Mouse (Mus musculus): Measurements from ENCODE around the gene Tent4a. TPM values are rescaled to one million over a fixed set of nuclear protein-coding genes. Genes with fewer than 3 reads are reported as not detected.

Tent4a gene
- total and polyA plus RNA-seq, 2 experiments from 2014 or later: 4.5 to 29.3 TPM

GRCm38 (mm10) chr13:69564573-69564972 is 30.2 kb upstream of the Tent4a start:
- TF ChIP-seq CTCF (IDR thresholded peaks at IDR 0.05; ENCODE audit: low read depth): no peak
- Histone ChIP-seq H3K9ac (no peak overlapping the region), H3K4me3 (ENCODE audit: low read depth, low read length) (no peak overlapping the region), H3K9me3 (ENCODE audit: low read length) (no peaks in the 10 kb centered on the region), H3K4me2 (ENCODE audit: low read depth) (no peak overlapping the region), H3K27me3 (ENCODE audit: insufficient read depth, low read length) (no peaks in the 10 kb centered on the region), H3K36me3 (ENCODE audit: insufficient read depth) (no peaks in the 10 kb centered on the region), H3K27ac (ENCODE audit: low read depth, low read length) (no peak overlapping the region), H3K4me1 (ENCODE audit: insufficient read depth) (no peaks in the 10 kb centered on the region)
- DNase-seq (no peak), ATAC-seq (no peak)

- WGBS: 82% methylated on average over 3 of the region's 3 CpGs
These were observed 29.5 kb upstream of the Tent4a start for GRCm38 (mm10) chr13:69563905-69564304.

GRCm38 (mm10) chr13:69562654-69563574 is 28.5 kb upstream of the Tent4a start:
- no peak overlapping the region for H3K27ac ChIP-seq (ENCODE audit: low read depth, low read length)
- no peak overlapping the region for H3K4me2 ChIP-seq (ENCODE audit: low read depth)
- H3K36me3 ChIP-seq (ENCODE audit: insufficient read depth): no peaks in the 10 kb centered on the region
- no peak for ATAC-seq
- H3K4me1 ChIP-seq (ENCODE audit: insufficient read depth): no peaks in the 10 kb centered on the region
- no peak overlapping the region for H3K9ac ChIP-seq
- H3K9me3 ChIP-seq (ENCODE audit: low read length): no peaks in the 10 kb centered on the region
- no peak overlapping the region for H3K4me3 ChIP-seq (ENCODE audit: low read depth, low read length)
- H3K27me3 ChIP-seq (ENCODE audit: insufficient read depth, low read length): no peaks in the 10 kb centered on the region
- TF ChIP-seq CTCF (IDR thresholded peaks at IDR 0.05; ENCODE audit: low read depth): no peak
- 83% methylated on average over 12 of the region's 12 CpGs for WGBS
- no peak for DNase-seq

More at GRCm38 (mm10) chr13:69563905-69564304, 29.5 kb upstream of the Tent4a start:
- DNase-seq (no peak), ATAC-seq (no peak)
- Histone ChIP-seq H3K9ac (no peak overlapping the region), H3K27ac (ENCODE audit: low read depth, low read length) (no peak overlapping the region), H3K4me1 (ENCODE audit: insufficient read depth) (no peaks in the 10 kb centered on the region), H3K4me2 (ENCODE audit: low read depth) (no peak overlapping the region), H3K4me3 (ENCODE audit: low read depth, low read length) (no peak overlapping the region), H3K9me3 (ENCODE audit: low read length) (no peaks in the 10 kb centered on the region), H3K36me3 (ENCODE audit: insufficient read depth) (no peaks in the 10 kb centered on the region), H3K27me3 (ENCODE audit: insufficient read depth, low read length) (no peaks in the 10 kb centered on the region)
- no peak for TF ChIP-seq CTCF (IDR thresholded peaks at IDR 0.05; ENCODE audit: low read depth)

GRCm38 (mm10) chr13:69562004-69562403 is 27.6 kb upstream of the Tent4a start:
- Histone ChIP-seq H3K4me3 (ENCODE audit: low read depth, low read length) (no peak overlapping the region), H3K9me3 (ENCODE audit: low read length) (no peaks in the 10 kb centered on the region), H3K36me3 (ENCODE audit: insufficient read depth) (no peaks in the 10 kb centered on the region), H3K27me3 (ENCODE audit: insufficient read depth, low read length) (no peaks in the 10 kb centered on the region), H3K4me1 (ENCODE audit: insufficient read depth) (no peaks in the 10 kb centered on the region), H3K4me2 (ENCODE audit: low read depth) (no peak overlapping the region), H3K27ac (ENCODE audit: low read depth, low read length) (no peak overlapping the region), H3K9ac (no peak overlapping the region)
- ATAC-seq: no peak
- WGBS: 73% methylated on average over 9 of the region's 9 CpGs
- TF ChIP-seq CTCF (IDR thresholded peaks at IDR 0.05; ENCODE audit: low read depth): no peak
- no peak for DNase-seq

GRCm38 (mm10) chr13:69559291-69559961 is 25.0 kb upstream of the Tent4a start:
- no peak for TF ChIP-seq CTCF (IDR thresholded peaks at IDR 0.05; ENCODE audit: low read depth)
- 27% methylated on average over 13 of the region's 13 CpGs for WGBS
- Histone ChIP-seq H3K9ac (no peak overlapping the region), H3K27ac (ENCODE audit: low read depth, low read length) (no peak overlapping the region), H3K4me1 (ENCODE audit: insufficient read depth) (no peaks in the 10 kb centered on the region), H3K36me3 (ENCODE audit: insufficient read depth) (no peaks in the 10 kb centered on the region), H3K4me2 (ENCODE audit: low read depth) (no peak overlapping the region), H3K9me3 (ENCODE audit: low read length) (no peaks in the 10 kb centered on the region), H3K4me3 (ENCODE audit: low read depth, low read length) (no peak overlapping the region), H3K27me3 (ENCODE audit: insufficient read depth, low read length) (no peaks in the 10 kb centered on the region)
- ATAC-seq (peak; percentile 65), DNase-seq (peak; percentile 20)

GRCm38 (mm10) chr13:69558098-69558660 is 23.8 kb upstream of the Tent4a start:
- no peak overlapping the region for H3K27ac ChIP-seq (ENCODE audit: low read depth, low read length)
- H3K4me2 ChIP-seq (ENCODE audit: low read depth): no peak overlapping the region
- no peaks in the 10 kb centered on the region for H3K36me3 ChIP-seq (ENCODE audit: insufficient read depth)
- H3K4me1 ChIP-seq (ENCODE audit: insufficient read depth): no peaks in the 10 kb centered on the region
- ATAC-seq (no peak; the same call in 1 of the 2 replicates), DNase-seq (peak; percentile 28)
- no peak overlapping the region for H3K4me3 ChIP-seq (ENCODE audit: low read depth, low read length)
- TF ChIP-seq CTCF (IDR thresholded peaks at IDR 0.05; ENCODE audit: low read depth): no peak
- no peak overlapping the region for H3K9ac ChIP-seq
- WGBS: 49% methylated on average over 6 of the region's 6 CpGs
- no peaks in the 10 kb centered on the region for H3K9me3 ChIP-seq (ENCODE audit: low read length)
- no peaks in the 10 kb centered on the region for H3K27me3 ChIP-seq (ENCODE audit: insufficient read depth, low read length)

- H3K4me3 ChIP-seq (ENCODE audit: low read depth, low read length): no peak overlapping the region
- TF ChIP-seq CTCF (IDR thresholded peaks at IDR 0.05; ENCODE audit: low read depth): no peak
- no peak overlapping the region for H3K9ac ChIP-seq
These were observed 22.3 kb upstream of the Tent4a start for GRCm38 (mm10) chr13:69556728-69557127.

More at GRCm38 (mm10) chr13:69556728-69557127, 22.3 kb upstream of the Tent4a start:
- DNase-seq (no peak), ATAC-seq (no peak)
- H3K9me3 ChIP-seq (ENCODE audit: low read length): no peaks in the 10 kb centered on the region
- no peaks in the 10 kb centered on the region for H3K36me3 ChIP-seq (ENCODE audit: insufficient read depth)
- no peaks in the 10 kb centered on the region for H3K4me1 ChIP-seq (ENCODE audit: insufficient read depth)
- no peaks in the 10 kb centered on the region for H3K27me3 ChIP-seq (ENCODE audit: insufficient read depth, low read length)
- no peak overlapping the region for H3K27ac ChIP-seq (ENCODE audit: low read depth, low read length)
- H3K4me2 ChIP-seq (ENCODE audit: low read depth): no peak overlapping the region
